Mouse (Mus musculus): ENCODE data around the gene Gm26965.
"Not testable (repeated sequence)": the region's sequence is repeated elsewhere in the genome, so short reads cannot be mapped to it uniquely, and the experiment has no call there.

Gene Gm26965

DNA sequence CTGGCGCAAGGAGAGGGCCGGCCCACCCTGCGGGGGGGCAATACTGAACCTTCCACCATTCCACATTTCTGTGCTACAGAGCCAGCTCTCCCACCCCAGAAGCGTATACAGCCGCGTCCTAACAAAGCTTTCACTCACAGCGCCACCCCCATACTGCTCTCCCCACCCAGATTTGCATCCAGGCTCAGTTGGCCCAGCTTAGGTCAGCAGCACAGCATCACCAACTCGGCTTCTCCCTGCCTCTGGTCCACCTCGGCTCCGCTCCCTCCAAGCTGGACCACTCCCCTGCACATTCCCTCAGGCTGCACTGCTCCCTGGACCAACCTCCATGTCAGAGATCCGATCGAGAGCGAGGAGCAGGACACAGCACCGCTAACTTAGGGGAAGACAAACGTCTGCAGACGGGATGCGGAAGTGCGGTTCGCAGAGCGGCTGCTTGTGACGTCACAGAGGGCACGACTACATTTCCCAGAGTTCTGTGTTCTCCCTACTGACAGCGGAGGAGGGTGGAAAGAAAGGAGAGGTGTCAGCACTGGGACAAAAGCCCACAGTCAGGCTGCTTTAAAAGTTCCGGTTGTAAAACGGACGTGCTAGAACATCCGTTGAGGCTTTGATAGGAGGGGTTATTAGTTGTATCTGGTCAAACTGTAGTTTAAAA is at the start of gene Gm26965, which contains the start of gene Zfp87:
Gene Gm26965, minus strand, starts transcription at position 399 of the 658 bp plus-strand sequence.
Gene Zfp87, minus strand, starts transcription at position 425 of the 658 bp plus-strand sequence.
- peak; percentile 94 for DNase-seq (ENCODE audit: low read depth, low spot score)

DNA sequence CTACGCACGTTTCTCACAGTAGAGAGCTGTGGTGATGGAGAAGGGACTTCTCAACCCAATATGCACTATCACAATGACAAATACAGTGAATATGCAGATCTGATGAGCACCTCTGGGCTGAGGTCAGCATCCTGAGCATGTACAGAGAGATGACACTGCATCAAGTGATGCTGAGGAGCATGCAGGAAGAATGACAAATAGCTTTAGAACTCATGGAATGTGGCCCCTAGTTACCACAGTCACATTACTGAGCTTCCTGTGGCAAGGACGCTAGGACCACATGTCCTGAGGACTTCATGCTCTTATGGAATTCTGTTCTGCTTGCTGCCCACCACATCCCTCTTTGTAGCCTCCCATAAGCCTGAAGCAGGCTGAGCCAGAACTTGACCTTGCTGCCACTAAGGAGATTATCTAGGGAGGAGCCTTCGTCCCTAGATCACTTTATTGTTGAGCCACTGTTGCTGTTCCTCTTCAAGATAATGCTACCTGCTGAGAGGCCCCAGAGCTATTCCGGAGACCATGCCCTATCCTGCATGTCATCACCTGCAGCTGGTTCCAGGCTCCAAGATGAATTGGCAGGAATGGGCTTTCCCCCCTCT is 46.7 kb upstream of the Gm26965 start:
- no peak for DNase-seq (ENCODE audit: low read depth, low spot score)

DNA sequence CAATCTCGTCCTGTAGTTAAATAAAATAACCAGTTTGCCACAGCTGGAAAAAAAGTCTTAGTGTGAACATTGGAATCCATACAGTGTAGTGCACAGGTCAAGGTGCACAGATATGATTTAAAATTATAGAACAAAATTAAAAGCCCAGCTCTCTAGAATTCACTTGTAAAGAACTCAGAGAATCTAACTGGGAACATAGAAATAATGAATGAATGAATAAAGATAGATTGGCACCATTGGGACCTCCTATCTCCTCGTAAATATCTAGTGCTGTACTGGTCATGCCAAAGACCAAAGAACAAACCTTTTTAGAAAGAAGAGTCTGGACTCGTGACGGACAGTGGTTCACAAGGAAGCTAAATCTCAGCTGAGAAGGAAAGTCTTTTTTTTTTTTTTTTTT is 27.8 kb upstream of the Gm26965 start, which contains the start of gene Zfp748:
Gene Zfp748, minus strand, starts transcription at position 101 of the 400 bp plus-strand sequence.
- DNase-seq (ENCODE audit: low read depth, low spot score): no peak

DNA sequence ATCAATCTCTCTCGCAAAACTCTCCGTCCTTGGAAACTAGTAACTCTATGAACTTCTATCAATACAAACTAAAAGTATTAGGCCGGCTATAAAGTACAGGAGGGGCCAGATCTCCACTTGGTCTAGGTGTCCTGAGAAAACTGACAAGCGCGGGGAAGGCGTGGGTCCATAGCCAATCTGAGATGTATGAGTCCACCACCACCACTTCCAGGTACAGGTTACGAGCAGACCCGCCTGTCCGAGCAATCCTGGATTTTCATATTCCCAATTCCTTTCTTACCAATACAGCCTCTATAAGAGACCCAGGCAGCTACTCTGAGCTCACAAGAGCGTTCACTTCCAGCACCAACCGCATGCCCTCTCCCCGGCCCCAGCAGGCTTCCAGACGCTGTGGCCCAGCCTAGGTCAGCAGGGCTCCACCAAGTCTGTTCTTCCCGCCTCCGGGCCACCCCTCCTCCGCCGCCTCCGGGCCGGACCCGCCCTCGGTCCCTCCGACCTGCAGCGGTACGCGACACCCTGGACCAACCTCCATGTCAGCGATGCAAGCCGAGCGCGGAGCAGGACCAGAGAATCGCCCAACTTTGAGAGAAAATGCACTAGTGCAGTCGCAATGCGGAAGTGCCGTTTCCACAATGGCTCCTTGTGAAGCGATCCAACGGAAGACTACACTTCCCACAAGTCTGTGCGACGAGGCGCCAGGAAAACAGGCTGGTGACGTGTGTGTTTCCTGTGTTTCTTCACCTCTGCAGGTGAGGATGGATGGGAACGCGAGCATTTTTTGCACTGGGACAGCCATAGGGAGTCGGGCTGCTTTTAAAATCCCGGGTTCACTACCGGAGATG is 26.8 kb upstream of the Gm26965 start:
- peak; percentile 87 for DNase-seq (ENCODE audit: low read depth, low spot score)

- DNase-seq (ENCODE audit: low read depth, low spot score): no peak
Measured at GRCm38 (mm10) chr13:67545941-67546340, 20.0 kb upstream of the Gm26965 start.

DNA sequence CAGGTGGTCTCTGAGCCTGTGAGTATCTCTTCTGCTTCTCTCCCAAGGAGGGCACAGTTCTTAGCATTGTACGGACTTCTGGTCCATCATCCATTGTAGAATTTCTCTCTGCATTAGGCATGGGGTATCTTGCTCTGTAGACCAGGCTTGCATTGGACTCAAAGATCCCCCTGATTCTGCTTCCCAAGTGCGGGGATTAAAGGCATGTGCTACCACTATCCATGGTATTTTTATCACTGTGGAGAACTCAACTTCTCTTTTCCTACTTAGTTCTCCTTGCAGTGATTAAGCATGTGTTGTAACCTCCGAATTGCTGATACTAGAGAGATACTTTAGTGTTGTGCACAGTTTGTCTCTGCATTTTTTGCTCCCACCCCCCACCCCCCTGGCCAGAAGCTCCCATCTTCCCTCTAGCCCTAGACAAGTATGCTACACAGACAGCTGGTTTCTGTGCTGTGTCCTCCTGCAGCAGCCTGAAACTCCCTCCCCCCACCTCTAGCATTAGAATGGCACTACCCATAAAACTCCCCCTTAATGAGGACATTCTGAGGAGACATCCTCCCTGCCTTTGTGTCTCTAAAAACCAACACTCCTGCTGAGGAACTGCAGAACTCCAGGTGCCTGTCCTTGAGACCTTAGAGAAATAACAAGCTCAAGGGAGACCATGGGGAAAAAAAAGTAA is 1.2 kb upstream of the Gm26965 start:
- DNase-seq (ENCODE audit: low read depth, low spot score): no peak

DNA sequence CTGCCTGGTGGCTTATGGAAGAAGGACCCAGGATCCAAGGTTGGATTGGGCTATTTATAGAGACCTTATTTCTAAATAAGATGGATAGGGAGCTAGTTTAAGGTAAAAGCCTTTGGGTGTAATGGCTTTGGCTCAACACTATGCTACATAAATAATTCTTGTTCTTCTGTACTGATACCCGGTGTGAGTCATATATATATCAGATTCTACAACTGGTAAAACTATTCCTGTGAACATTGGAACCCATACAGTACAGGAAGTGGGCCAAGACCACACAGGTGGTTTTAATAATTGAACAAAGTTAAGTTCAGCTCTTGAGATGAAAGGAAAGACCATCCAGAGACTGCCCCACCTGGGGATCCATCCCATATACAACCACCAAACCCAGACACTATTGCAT is 25.0 kb downstream of the Gm26965 start:
- DNase-seq (ENCODE audit: low read depth, low spot score): no peak

DNA sequence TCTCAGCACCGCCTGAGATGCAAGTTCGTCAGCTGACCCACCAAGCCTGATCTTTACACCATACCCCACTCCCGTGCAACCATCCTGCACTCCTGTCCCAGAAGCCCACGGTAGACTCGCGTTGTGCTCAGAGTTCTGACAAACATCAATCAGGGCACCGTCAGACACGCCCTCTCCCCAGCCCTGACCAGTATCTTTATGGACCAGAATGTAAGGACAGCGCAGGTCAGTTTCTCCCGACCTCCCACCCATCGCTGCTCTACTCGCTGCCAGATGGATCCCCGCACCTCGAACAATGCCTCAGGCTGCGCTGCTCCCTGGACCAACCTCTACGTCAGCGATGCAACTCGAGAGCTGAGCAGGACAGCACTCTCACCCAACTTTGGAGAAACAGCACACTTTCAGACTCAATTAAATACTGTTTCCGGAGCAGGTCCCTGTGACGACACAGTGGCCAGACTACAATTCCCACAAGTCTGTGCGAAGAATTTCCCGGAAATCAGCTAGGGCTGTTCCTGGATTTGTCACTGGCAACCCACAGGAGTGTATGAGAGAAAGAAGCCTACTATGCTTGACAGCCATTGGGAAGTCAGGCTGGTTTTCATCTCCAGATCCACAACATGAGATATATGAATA is 25.7 kb downstream of the Gm26965 start, which contains the start of gene Zfp58:
Gene Zfp58, minus strand, starts transcription at position 472 of the 636 bp plus-strand sequence.
- peak; percentile 80 for DNase-seq (ENCODE audit: low read depth, low spot score)

GRCm38 (mm10) chr13:67495631-67496030 is 30.3 kb downstream of the Gm26965 start:
- DNase-seq (ENCODE audit: low read depth, low spot score): no peak

DNA sequence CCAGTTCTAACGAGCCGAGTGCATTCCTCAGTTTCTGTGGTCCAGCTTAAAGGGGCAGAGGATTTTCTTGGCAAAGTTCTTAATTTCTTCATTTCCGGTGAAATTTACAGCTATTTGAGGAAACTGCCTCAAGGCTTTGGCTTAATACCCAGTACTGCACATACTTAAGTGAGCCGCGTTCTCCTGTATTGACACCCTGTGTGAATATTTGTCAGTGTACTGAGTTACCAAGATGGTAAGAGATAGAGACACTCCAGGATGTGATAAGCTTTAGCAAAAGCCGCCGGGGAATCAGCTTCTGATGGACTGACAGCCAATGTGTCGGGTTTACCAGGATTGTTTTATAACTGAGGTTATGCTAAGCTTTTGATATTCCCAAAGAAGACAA is 41.5 kb downstream of the Gm26965 start:
- DNase-seq (ENCODE audit: low read depth, low spot score): no peak

- DNase-seq (ENCODE audit: low read depth, low spot score): peak; percentile 79
Measured at GRCm38 (mm10) chr13:67483625-67484423, 42.1 kb downstream of the Gm26965 start, which contains the start of gene Zfp874b. Gene Zfp874b, minus strand, starts transcription at chr13:67484258.

- no peak for DNase-seq (ENCODE audit: low read depth, low spot score)
Measured at GRCm38 (mm10) chr13:67481528-67481927, 44.4 kb downstream of the Gm26965 start.

GRCm38 (mm10) chr13:67469274-67469673 is 56.7 kb downstream of the Gm26965 start:
- no peak for DNase-seq (ENCODE audit: low read depth, low spot score)

DNA sequence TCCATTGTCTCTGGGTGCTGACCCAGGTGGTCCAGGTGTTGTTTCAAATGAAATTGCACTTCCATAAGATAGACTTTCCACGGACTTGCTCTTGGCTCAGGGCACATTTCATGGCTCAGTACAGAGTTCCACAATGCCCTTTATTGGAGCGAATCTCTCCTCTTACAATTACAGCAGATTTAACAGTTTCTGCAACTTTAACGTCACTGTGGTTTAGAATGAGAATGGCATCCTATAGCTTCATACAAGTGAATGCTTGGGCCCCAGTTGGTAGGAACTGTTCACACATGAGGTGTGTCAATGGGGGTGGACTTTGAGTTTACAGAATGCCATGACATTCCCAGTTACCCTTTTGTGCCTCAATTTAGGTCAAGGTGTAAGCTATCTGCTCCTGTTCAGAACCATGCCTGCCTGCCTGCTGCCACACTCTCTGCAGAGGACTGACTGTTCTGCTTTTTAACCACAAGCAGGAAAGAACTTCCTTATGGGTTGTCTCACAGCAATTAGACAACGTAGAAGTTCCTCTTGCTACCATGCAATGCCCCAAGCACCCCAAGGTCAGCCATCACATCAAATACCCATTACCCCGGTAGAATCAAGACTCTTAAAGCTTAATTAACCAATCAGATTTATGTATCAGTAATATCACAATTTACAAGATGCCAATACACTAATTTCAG is 62.3 kb downstream of the Gm26965 start:
- DNase-seq (ENCODE audit: low read depth, low spot score): not testable (repeated sequence)

DNA sequence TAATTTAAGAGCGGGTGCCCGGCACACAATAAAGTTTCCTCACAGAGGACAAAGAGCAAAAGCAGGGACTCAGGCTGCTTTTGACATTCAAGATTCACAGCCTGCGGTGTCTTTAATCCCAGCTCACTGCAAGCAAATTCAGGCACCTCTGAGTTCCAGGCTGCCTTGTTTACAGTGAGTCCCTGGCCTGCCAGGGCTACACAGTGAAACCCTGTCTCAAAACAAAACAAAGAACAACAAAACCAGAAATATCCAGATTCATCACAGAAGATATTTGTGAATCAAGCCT is 74.0 kb downstream of the Gm26965 start:
- DNase-seq (ENCODE audit: low read depth, low spot score): no peak

DNA sequence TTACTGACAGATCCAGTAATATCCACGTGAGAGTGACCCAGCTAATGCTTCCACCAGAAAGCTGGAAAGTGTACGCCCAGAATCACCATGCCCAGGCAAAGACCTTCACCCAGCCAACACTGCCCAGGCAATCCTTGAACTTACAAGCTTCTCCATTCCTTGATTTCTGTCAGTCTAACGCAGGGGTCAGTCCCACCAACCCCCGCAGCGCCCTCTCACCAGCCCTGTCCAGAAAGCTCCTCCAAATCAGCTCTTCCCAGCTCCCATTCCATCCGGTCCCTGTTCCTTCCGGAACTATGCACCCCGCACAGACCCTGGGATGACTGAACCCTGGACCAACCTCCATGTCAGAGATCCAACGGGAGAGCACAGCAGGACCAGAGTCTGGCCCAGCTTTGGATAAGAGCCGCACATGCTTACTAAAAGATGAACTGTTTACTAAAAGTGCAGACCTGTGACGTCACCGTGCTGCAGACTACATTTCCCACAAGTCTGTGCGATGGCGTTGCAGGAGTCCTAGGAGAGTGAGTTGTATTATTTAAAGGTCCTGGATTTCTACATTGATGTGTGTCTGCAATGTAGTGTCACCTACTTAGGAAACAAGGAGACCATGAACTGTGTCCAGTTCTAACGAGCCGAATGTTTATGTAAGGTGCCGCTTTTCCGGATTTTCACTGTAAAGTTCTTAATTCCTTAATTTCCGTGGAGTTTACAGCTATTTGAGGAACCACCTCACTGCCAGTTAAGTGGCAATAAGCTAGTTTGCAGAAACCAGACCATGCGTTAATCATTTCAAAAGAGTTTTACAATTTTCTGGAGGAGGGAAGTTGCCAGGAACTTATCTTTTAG is 74.6 kb downstream of the Gm26965 start, which contains the start of gene Zfp874a:
Gene Zfp874a, minus strand, starts transcription at position 453 of the 849 bp plus-strand sequence.
- peak; percentile 82 for DNase-seq (ENCODE audit: low read depth, low spot score)

Data from mesoderm, embryonic 11.5 days (tissue).